Mouse (Mus musculus): ENCODE data around the gene Pak3.
"Not testable (repeated sequence)": the region's sequence is repeated elsewhere in the genome, so short reads cannot be mapped to it uniquely, and the experiment has no call there.

Pak3 gene

GRCm38 (mm10) chrX:143518168-143518901 is at the start of gene Pak3:
Gene Pak3, plus strand, starts transcription at chrX:143518591.
- no peak for DNase-seq (ENCODE audit: low read depth)

DNA sequence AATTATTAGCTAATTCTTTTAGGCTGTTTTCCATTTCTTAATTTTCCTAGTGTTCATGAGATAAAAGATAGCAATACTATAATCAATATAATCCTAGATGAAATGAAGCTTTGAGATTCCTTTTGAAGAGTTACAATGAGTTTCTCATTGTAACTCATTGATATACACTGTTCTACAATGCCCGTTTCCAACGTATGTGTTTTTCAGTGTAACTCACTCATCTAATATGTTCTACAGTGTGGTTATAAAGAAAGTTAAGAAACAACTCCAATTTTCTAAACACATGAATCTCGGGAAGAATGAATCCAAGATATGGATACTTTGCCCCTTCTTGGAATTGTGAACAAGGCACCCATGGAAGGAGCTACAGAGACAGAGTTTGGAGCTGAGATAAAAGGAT is 35.5 kb upstream of the Pak3 start:
- DNase-seq (ENCODE audit: low read depth) = no peak

DNA sequence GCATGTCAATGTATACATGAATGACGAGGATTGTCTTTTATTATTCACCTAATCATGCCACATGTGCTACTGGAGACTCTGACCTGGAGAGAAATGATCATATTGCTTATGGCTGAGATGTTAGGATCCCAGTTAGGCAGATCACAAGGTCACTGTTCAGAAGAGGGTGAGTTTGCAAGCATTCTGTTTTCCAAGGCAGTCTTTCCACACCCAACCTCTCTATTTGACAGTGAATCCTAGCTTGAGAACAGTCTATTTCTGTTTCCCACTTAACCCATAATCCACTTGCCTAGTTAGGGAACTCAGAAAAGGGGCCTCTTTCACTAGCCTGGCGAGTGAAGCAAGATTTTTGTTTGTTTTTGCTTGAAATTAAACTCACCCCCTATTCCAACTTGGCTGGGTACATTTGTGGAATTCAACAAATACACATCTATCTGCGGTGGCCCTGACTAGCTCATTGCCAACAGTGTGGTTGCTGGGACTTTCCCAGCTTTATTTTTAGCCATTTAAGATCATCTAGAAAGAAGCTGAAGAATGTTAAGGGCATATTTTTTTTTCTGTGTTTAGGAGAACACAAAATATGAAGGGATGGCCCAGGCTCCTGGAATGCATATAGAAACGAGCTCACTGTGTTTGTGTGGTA is 17.2 kb upstream of the Pak3 start:
- no peak for DNase-seq (ENCODE audit: low read depth)

GRCm38 (mm10) chrX:143501776-143502365 is 16.5 kb upstream of the Pak3 start:
- no peak for DNase-seq (ENCODE audit: low read depth)

- DNase-seq (ENCODE audit: low read depth) = no peak
These were observed 526 bp downstream of the Pak3 start for GRCm38 (mm10) chrX:143518917-143519316.

DNA sequence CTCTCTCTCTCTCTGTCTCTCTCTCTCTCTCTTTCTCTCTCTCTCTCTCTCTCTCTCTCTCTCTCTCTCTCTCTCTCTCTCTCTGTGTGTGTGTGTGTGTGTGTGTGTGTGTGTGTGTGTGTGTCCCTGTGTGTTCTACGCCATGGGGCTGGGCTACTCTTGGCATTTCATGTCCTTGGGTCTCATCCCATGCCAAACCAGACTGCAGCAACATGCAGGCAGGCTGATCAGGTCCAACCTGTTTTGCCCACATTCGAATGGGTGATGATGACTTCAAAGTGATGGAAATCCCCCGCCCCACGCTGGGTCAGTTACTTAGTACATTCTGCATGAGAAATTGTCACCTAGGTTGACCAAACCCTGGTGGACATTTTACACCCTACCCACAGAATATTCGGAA is 1.1 kb downstream of the Pak3 start:
- DNase-seq (ENCODE audit: low read depth) = not testable (repeated sequence)

GRCm38 (mm10) chrX:143520195-143520594 is 1.8 kb downstream of the Pak3 start:
- no peak for DNase-seq (ENCODE audit: low read depth)

DNA sequence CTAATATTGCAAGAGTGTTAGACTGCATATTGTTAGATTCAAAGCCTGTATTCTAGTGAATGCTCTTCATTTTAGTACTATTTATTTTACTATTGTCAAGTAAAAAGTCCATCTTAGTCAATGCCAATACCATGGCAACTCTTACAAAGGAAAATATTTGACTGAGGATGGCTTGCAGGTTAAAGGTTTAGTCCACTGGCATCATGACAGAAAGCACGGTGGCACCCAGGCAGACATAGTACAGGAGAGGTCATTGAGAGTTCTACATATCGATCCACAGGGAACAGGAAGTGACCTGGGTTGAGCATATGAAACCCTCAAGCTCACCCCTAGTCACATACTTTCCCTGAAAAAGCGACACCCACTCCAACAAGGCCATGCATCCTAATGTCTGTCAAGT is 13.9 kb downstream of the Pak3 start:
- no peak for DNase-seq (ENCODE audit: low read depth)

GRCm38 (mm10) chrX:143533574-143533973 is 15.2 kb downstream of the Pak3 start:
- no peak for DNase-seq (ENCODE audit: low read depth)

DNA sequence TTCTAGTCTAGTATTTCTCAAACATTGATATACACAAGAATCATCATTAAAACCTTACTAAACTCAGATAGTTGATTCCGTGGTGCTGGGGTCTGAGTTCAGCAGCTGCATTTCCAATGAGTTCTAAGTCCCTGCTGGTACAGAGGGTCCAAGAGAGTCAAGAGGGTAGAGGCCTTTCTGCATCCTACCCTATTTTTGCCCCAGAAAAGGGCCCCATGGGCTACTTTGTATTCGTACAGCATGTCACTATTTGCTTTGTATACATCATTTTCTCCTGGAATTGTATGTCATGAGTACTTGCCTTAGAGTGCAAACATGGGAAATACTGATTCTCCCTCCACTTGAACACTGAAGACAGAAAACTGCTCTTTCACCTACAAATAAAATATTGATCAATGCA is 24.4 kb downstream of the Pak3 start:
- no peak for DNase-seq (ENCODE audit: low read depth)

GRCm38 (mm10) chrX:143543186-143543793 is 24.9 kb downstream of the Pak3 start:
- DNase-seq (ENCODE audit: low read depth) = no peak

DNA sequence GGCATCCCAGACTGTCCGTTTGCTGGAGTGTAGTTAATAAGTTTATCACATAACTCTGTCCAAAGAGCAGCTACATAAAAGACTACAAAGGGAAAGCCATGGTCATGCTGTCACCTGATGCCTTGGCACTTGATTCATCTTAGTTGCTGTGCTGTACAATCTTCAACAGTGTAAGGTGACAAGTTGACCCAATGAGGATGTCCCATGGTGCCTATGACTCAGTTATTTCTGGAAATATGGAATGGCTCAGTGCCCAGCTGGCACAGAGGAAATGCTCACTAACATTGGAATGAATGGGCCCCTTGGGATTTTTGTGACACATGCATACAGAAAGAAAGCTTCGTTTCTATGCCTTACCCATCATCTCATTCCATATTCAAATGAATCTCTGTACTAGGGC is 55.3 kb downstream of the Pak3 start:
- DNase-seq (ENCODE audit: low read depth) = no peak

GRCm38 (mm10) chrX:143579925-143580324 is 61.5 kb downstream of the Pak3 start:
- DNase-seq (ENCODE audit: low read depth) = no peak

DNA sequence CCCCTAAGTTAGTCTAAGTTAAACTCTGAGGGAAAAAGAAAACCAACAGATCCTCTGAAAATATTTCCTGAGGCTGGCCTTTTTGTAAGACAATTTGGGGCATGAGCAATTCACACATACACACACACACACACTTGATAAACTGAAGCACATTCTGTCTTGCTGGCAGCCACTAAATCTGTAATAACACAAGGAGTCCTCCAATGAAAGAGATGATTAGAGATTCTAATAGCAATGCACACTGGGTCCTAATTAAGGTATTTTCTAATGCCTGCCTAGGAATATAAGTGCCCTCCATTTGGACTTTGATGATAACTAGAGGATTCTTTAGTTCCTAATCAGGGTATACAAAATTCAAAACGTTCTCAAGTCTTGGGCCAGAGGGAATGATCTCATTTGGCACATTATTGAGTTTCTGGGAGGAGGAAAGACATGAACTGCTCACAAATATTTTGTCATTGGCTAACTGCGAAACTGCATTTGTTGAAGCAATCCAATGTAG is 62.1 kb downstream of the Pak3 start:
- no peak for DNase-seq (ENCODE audit: low read depth)

GRCm38 (mm10) chrX:143606877-143607449 is 88.6 kb downstream of the Pak3 start:
- no peak for DNase-seq (ENCODE audit: low read depth)

GRCm38 (mm10) chrX:143618734-143619133 is 100.3 kb downstream of the Pak3 start:
- DNase-seq (ENCODE audit: low read depth) = no peak

DNA sequence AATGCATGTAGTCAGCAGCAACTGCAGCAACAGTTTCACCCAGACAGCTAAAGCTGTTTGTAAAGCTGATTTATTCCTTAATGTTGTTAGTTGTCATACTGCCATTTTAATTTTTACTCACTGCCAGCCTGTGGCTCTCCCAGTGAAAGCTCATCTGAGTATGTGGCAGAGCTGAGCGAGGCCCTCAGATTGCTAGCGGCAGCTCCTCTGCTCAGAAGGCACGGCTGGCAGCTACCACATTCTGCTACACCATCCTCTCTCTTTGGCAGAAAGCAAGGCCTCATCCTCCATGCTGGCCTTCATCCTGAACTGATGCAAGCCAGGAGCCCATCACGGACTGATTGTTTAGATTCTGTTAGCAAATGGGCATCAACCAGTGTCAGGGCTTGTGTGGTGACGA is 109.4 kb downstream of the Pak3 start:
- DNase-seq (ENCODE audit: low read depth) = no peak

GRCm38 (mm10) chrX:143643936-143644335 is 125.5 kb downstream of the Pak3 start:
- no peak for DNase-seq (ENCODE audit: low read depth)

DNA sequence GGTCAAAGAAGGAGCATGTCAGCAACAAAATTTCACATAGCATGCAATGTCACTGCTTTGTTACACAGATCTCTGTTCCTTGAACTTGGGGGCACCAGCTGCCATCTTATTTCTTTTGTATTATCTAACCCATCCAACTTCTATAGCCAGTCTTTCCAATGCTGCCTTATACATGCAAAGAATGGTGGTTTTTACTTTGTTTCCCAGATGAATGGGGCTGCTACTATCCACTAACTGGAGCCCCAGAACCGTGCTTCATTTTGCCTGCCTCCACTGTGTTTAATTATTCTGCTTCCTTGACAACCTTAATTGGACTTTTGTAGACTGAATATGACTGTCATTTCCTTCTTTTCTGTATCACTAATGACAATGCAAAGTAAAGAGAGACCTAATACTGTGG is 126.4 kb downstream of the Pak3 start:
- DNase-seq (ENCODE audit: low read depth) = no peak

DNA sequence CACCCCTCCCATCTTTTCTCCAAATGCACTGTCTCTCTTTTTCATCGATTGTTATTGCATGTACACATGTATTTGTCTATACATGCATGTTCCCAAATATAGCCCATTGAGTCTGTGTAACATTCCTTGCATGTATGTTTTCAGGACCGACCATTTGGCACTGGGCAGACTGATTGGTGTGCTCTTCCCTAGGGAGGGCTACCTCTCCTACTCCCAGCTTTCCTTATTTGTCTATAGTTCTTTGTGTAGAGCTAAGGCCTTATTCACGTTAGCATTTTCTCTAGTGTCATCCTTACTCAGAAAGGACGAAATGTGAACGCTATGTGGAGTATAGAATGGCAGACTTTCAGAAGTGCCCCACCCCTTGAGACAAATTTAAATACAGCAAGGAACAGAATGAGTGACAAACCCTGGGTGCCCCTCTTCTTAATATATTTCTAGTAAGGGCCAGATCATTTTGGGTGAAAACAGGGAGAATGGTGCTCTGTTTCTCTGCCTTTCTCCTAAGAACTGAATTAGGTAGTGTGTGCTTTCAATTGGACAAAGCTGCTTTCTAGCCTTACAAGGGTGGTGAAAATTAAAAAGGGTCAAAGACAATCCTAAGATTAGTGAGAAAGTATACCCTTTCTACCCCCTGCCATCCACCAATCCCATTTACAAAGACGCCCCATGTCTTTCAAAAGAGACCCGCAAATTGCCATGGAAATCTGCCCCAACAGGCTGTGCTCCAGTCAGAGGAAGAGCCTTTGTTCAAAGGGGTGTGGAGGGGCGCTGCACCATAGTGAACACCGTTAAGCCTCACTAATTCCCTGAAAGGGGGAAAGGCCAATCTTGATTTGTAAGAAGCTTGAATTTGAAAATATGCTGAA is 136.2 kb downstream of the Pak3 start:
- no peak for DNase-seq (ENCODE audit: low read depth)

GRCm38 (mm10) chrX:143655177-143655492 is 136.7 kb downstream of the Pak3 start:
- no peak for DNase-seq (ENCODE audit: low read depth)

All from induced T-regulatory cell, adult 2 months (primary cell).